Mouse (Mus musculus): Measurements from ENCODE around the gene Commd1. TPM values are rescaled to one million over a fixed set of nuclear protein-coding genes. Genes with fewer than 3 reads are reported as not detected.

The Commd1 gene
- total and polyA plus RNA-seq, 3 experiments = 26.7 to 158 (median 138) TPM

- Histone ChIP-seq H3K27ac (no peak overlapping the region), H3K27me3 (ENCODE audit: control insufficient read depth, insufficient read depth, low read length) (no peaks in the 10 kb centered on the region), H3K79me2 (replicated peaks; ENCODE audit: control insufficient read depth, insufficient read depth, low read length) (peaks cover 14% of the 10 kb centered on the region), H3K9ac (ENCODE audit: low read depth, low read length) (no peak overlapping the region), H3K4me3 (no peak overlapping the region), H3K36me3 (ENCODE audit: control insufficient read depth, insufficient read depth, low read length) (peaks cover 18% of the 10 kb centered on the region), H3K4me1 (ENCODE audit: control insufficient read depth, insufficient read depth, low read length) (peaks cover 31% of the 10 kb centered on the region)
- DNase-seq = no peak
- 86% methylated on average over 4 of the region's 4 CpGs for WGBS
- TF ChIP-seq POLR2A (IDR thresholded peaks at IDR 0.05; ENCODE audit: insufficient read depth, low read depth, low read length) (no peak), EP300 (IDR thresholded peaks at IDR 0.05; ENCODE audit: insufficient read depth, low read depth, low read length) (no peak), CTCF (IDR thresholded peaks at IDR 0.05) (no peak)
- intact Hi-C loops (cut with DNase I) = loop anchor here (5.0 kb wide), 1 partner anchor 72 kb away; no protein-coding TSS in a partner anchor
These were observed 127.6 kb downstream of the Commd1 start for GRCm38 (mm10) chr11:22854571-22854970.

DNA sequence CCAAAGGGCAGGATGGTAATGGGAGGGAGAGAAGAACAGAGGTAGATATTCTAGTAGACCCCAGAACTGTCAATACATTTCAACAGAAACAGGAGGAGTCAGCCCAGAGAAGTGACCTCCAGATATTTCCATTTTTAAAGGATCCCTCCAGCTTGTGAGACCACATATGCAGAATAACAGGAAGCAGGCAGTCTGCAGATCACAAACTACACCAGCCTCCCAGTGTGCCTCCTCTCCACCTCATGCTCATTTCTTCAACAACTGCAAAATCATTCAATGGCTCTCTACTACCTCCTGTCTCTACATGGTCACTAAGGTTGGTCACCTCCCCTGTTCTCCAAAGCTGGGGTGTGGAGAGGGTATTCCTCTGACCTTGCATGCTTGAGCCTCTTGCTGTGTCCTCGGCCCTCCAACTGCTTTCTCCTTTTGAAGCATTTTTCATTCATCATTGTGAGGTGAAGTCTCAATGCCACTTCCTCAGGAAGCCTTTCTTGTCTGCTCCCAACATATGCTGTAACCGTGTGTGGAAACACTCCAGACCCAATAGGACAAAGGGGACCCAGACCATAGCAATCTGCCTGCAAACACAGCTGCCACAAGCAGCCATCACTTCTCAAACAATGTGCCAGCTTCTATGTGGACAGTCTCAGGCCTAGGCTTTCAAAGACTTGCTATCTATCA is 128.6 kb downstream of the Commd1 start:
- Histone ChIP-seq H3K36me3 (ENCODE audit: control insufficient read depth, insufficient read depth, low read length) (peaks cover 26% of the 10 kb centered on the region), H3K4me3 (no peak overlapping the region), H3K79me2 (replicated peaks; ENCODE audit: control insufficient read depth, insufficient read depth, low read length) (peaks cover 14% of the 10 kb centered on the region), H3K4me1 (ENCODE audit: control insufficient read depth, insufficient read depth, low read length) (peaks cover 34% of the 10 kb centered on the region), H3K27ac (peak overlapping the region; percentile 28; the same call in 1 of the 2 replicates), H3K9ac (ENCODE audit: low read depth, low read length) (no peak overlapping the region), H3K27me3 (ENCODE audit: control insufficient read depth, insufficient read depth, low read length) (no peaks in the 10 kb centered on the region)
- DNase-seq = no peak
- intact Hi-C loops (cut with DNase I) = loop anchor here (5.0 kb wide), 1 partner anchor 71 kb away; no protein-coding TSS in a partner anchor
- WGBS = 33% methylated on average over 2 of the region's 2 CpGs
- TF ChIP-seq POLR2A (IDR thresholded peaks at IDR 0.05; ENCODE audit: insufficient read depth, low read depth, low read length) (no peak), CTCF (IDR thresholded peaks at IDR 0.05) (no peak), EP300 (IDR thresholded peaks at IDR 0.05; ENCODE audit: insufficient read depth, low read depth, low read length) (no peak)

DNA sequence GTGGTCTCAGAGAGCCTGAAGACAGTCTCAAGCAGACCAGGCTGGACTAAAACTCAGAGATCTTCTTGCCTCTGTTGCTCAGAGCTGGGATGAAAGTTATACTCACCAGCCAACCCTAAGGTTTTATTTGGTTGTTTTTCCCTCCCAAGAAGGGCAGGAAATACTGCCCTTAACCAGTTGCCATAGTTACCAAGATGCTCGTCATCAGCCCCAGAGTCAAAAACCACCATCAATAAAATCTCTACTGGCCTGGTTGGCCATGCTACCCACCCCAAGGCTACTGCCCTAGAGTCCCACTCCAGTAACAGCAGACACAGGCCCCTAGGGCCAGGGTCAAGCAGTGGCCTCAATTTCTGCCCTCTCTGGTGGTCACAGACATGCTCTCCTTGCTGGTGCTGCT is 129.7 kb downstream of the Commd1 start:
- intact Hi-C loops (cut with DNase I) = loop anchor here (5.0 kb wide), 1 partner anchor 70 kb away; no protein-coding TSS in a partner anchor
- Histone ChIP-seq H3K4me1 (ENCODE audit: control insufficient read depth, insufficient read depth, low read length) (peaks cover 42% of the 10 kb centered on the region), H3K4me3 (no peak overlapping the region), H3K79me2 (replicated peaks; ENCODE audit: control insufficient read depth, insufficient read depth, low read length) (peaks cover 14% of the 10 kb centered on the region), H3K27me3 (ENCODE audit: control insufficient read depth, insufficient read depth, low read length) (no peaks in the 10 kb centered on the region), H3K27ac (peak overlapping the region; percentile 69), H3K36me3 (ENCODE audit: control insufficient read depth, insufficient read depth, low read length) (peaks cover 29% of the 10 kb centered on the region), H3K9ac (ENCODE audit: low read depth, low read length) (no peak overlapping the region)
- 61% methylated on average over 1 of the region's 1 CpGs for WGBS
- TF ChIP-seq POLR2A (IDR thresholded peaks at IDR 0.05; ENCODE audit: insufficient read depth, low read depth, low read length) = no peak
- TF ChIP-seq EP300 (IDR thresholded peaks at IDR 0.05; ENCODE audit: insufficient read depth, low read depth, low read length) = no peak
- TF ChIP-seq CTCF (IDR thresholded peaks at IDR 0.05) = no peak
- DNase-seq = no peak

DNA sequence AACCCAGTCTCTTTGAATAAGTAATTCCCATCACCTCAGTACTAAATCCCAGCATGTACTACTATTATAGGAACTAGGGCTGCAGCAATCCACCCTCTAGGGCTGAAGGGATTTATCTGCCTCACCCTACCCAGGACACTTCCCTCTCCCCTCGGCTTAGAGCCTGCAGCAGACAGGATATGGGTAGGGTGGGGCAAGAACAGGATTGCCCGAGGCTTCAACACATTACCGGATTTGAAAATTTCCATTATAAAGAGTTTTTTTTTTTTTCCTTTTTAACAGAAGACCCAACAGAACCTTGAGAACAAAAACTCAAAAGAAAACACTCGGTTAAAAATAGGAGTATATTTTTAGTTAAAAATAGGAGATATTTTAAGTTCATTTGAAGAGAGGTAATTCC is 130.8 kb downstream of the Commd1 start:
- Histone ChIP-seq H3K27ac (peak overlapping the region; percentile 69), H3K36me3 (ENCODE audit: control insufficient read depth, insufficient read depth, low read length) (peaks cover 33% of the 10 kb centered on the region), H3K79me2 (replicated peaks; ENCODE audit: control insufficient read depth, insufficient read depth, low read length) (peaks cover 14% of the 10 kb centered on the region), H3K4me3 (no peak overlapping the region), H3K9ac (ENCODE audit: low read depth, low read length) (no peak overlapping the region), H3K4me1 (ENCODE audit: control insufficient read depth, insufficient read depth, low read length) (peaks cover 48% of the 10 kb centered on the region), H3K27me3 (ENCODE audit: control insufficient read depth, insufficient read depth, low read length) (no peaks in the 10 kb centered on the region)
- 26% methylated on average over 4 of the region's 4 CpGs for WGBS
- DNase-seq = peak in 1 of 2 experiments; percentile 51
- intact Hi-C loops (cut with DNase I) = loop anchor here (5.0 kb wide), 1 partner anchor 69 kb away; no protein-coding TSS in a partner anchor
- TF ChIP-seq POLR2A (IDR thresholded peaks at IDR 0.05; ENCODE audit: insufficient read depth, low read depth, low read length) (no peak), EP300 (IDR thresholded peaks at IDR 0.05; ENCODE audit: insufficient read depth, low read depth, low read length) (no peak), CTCF (IDR thresholded peaks at IDR 0.05) (no peak)

DNA sequence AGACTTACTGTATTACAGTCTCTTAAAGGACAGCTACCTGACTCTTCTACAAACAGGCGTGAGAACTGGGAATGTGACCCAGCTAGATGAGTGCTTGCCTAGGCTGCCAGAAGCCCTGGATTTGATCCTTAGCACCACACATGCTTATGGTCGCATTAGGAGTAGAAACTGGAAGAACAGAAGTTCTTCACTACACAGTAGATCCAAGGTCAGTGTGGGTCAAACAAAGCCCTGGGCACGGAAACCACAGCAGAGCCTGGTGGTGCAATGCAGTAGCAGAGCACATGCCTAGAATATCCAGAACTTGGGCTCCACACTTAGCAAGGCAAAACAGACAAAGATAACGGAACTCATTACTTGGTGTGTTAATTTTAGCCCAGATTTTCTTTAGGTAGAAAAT is 132.1 kb downstream of the Commd1 start:
- Histone ChIP-seq H3K4me1 (ENCODE audit: control insufficient read depth, insufficient read depth, low read length) (peaks cover 57% of the 10 kb centered on the region), H3K9ac (ENCODE audit: low read depth, low read length) (no peak overlapping the region), H3K4me3 (no peak overlapping the region), H3K27me3 (ENCODE audit: control insufficient read depth, insufficient read depth, low read length) (no peaks in the 10 kb centered on the region), H3K27ac (peak overlapping the region; percentile 69), H3K79me2 (replicated peaks; ENCODE audit: control insufficient read depth, insufficient read depth, low read length) (peaks cover 12% of the 10 kb centered on the region), H3K36me3 (ENCODE audit: control insufficient read depth, insufficient read depth, low read length) (peaks cover 39% of the 10 kb centered on the region)
- WGBS = 24% methylated on average over 4 of the region's 4 CpGs
- intact Hi-C loops (cut with DNase I) = loop anchor here (5.0 kb wide), 1 partner anchor 68 kb away; no protein-coding TSS in a partner anchor
- TF ChIP-seq CTCF (IDR thresholded peaks at IDR 0.05) (no peak), EP300 (IDR thresholded peaks at IDR 0.05; ENCODE audit: insufficient read depth, low read depth, low read length) (peak; percentile 43; the same call in 1 of the 2 replicates)
- DNase-seq = no peak

DNA sequence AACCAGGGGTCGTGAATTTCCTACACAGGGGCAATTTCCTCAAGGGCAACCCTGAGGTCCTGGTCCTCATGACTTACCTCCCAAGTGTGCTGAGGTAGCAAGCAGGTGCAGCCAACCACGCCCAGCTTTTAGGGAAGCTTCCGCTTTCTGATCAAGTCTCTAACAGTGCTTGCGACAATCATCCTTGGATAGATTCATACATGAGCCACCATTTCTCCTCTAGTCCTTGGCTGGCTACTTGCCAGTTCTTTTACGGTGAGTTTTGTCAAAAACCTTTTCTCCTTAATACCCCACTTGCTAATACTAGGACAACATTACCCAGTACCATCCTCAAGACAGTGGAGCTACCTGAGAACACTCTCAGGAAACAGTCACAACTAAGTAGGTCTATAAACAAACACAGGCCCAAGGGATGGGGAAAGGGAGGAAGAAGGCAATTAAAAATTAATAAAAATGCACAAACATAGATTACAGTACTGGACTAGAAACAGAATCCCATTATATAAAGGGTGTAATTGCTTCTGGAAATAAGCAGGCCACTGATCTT is 133.5 kb downstream of the Commd1 start:
- intact Hi-C loops (cut with DNase I) = no loop called here
- peak overlapping the region; percentile 43 for H3K27ac ChIP-seq
- TF ChIP-seq EP300 (IDR thresholded peaks at IDR 0.05; ENCODE audit: insufficient read depth, low read depth, low read length) = no peak

More for the DNA sequence above, 133.5 kb downstream of the Commd1 start:
- Histone ChIP-seq H3K27me3 (ENCODE audit: control insufficient read depth, insufficient read depth, low read length) (no peaks in the 10 kb centered on the region), H3K9ac (ENCODE audit: low read depth, low read length) (no peak overlapping the region), H3K79me2 (replicated peaks; ENCODE audit: control insufficient read depth, insufficient read depth, low read length) (peaks cover 7% of the 10 kb centered on the region), H3K36me3 (ENCODE audit: control insufficient read depth, insufficient read depth, low read length) (peaks cover 47% of the 10 kb centered on the region), H3K4me3 (no peak overlapping the region), H3K4me1 (ENCODE audit: control insufficient read depth, insufficient read depth, low read length) (peaks cover 58% of the 10 kb centered on the region)
- 64% methylated on average over 5 of the region's 5 CpGs for WGBS
- no peak for DNase-seq
